Mouse (Mus musculus) embryonic facial prominence, embryonic 13.5 days (tissue): ENCODE results near the gene 4933424G06Rik. TPM values are rescaled to one million over a fixed set of nuclear protein-coding genes. Genes with fewer than 3 reads are reported as not detected.
A peak's percentile ranks its signal among the peaks of the same experiment; 100 is the strongest.

ENCODE experiments used
- ATAC-seq: fragments of 200-750 bp; cut with Nextera tagmentation; 2 replicates; pipeline ENCODE4 v1.8.0; 2017; ENCODE audit warnings: low read depth; ENCODE audit not compliant: insufficient number of reproducible peaks, insufficient read depth, low FRiP score, low TSS enrichment
- H3K27ac ChIP-seq: fragments of 300-500 bp; sonication (generic); 2 replicates; pipeline ENCODE4 v1.5.1; 2015; ENCODE audit warnings: moderate library complexity, mild to moderate bottlenecking, inconsistent platforms
- H3K27me3 ChIP-seq: fragments of 300-500 bp; sonication (generic); 2 replicates; pipeline ENCODE4 v1.6.1; 2015; ENCODE audit warnings: mild to moderate bottlenecking, inconsistent platforms
- H3K36me3 ChIP-seq: fragments of 300-500 bp; sonication (generic); 2 replicates; pipeline ENCODE4 v1.6.1; 2015; ENCODE audit warnings: mild to moderate bottlenecking, inconsistent platforms
- H3K4me1 ChIP-seq: fragments of 300-500 bp; sonication (generic); 2 replicates; pipeline ENCODE4 v1.6.1; 2015; ENCODE audit warnings: inconsistent platforms
- H3K4me2 ChIP-seq: fragments of 300-500 bp; sonication (generic); 2 replicates; pipeline ENCODE4 v1.6.1; 2015; ENCODE audit warnings: moderate library complexity, mild to moderate bottlenecking, inconsistent platforms
- H3K4me3 ChIP-seq: fragments of 300-500 bp; sonication (generic); 2 replicates; pipeline ENCODE4 v1.5.1; 2015; ENCODE audit warnings: mild to moderate bottlenecking, inconsistent platforms
- H3K9ac ChIP-seq: fragments of 300-500 bp; sonication (generic); 2 replicates; pipeline ENCODE4 v1.6.1; 2015; ENCODE audit warnings: mild to moderate bottlenecking, inconsistent platforms
- H3K9me3 ChIP-seq: fragments of 300-500 bp; sonication (generic); 2 replicates; pipeline ENCODE4 v1.6.1; 2016; ENCODE audit warnings: inconsistent platforms
- WGBS: fragments of 180-500 bp; shearing (Covaris S2); methylation state at CpG from one replicate; pipeline ENCODE4 v1.1.7; 2015; ENCODE audit warnings: mixed read lengths; 5-methylcytosine and 5-hydroxymethylcytosine counted together
- polyA plus RNA-seq: library from polyadenylated mRNA; unstranded; fragments of >200 nt; fragmentation: Nextera tagmentation; extraction: Ambion mirVana; gene quantifications from 2 replicates; pipeline ENCODE4 v1.2.1, GENCODE M21; 2015

4933424G06Rik gene
- polyA plus RNA-seq, 1 experiment from 2014 or later, result 0.21 TPM

DNA sequence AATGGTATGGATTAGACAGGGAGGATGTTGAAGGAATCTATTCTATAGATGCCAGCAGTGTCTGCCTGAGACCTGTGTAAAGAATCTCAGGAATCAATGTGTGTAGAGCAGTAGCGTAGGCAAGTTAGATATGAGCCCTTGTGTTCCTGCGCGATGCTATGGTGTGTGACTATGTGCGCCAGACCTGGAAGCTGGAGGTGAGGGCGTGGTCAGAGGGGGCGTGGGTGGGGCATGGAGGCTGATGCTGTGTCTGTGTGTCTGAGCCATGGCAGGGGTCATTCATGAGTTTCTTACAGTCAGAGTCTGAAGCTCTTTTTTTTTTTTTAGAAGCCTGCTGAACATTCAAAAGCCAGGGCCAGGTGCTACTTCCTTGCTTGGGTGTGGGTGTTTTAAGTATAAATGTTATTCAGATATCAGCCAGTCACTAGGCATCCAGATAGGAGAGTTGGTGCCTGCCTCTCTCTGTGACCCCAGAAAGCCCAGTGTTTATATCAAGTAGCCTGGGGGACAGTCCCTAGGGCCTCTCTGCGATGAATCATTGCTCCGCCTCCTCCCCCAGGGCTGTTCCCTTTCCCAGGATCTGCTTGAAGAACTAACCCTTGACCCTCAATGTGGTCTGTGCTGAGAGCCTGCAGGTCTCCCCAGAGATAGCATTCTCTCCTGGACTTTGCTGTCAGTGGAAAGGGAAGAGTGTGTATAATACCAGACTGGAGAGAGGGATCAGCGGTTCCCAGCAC lies 62.4 kb downstream of the 4933424G06Rik start:
- peaks cover 7% of the 10 kb centered on the region for H3K4me1 ChIP-seq
- no peak overlapping the region for H3K4me3 ChIP-seq
- 86% methylated on average over 9 of the region's 9 CpGs for WGBS
- H3K9me3 ChIP-seq, result no peaks in the 10 kb centered on the region
- H3K4me2 ChIP-seq, result no peak overlapping the region
- no peak for ATAC-seq
- no peak overlapping the region for H3K27ac ChIP-seq
- no peak overlapping the region for H3K9ac ChIP-seq
- peaks cover 24% of the 10 kb centered on the region for H3K27me3 ChIP-seq
- H3K36me3 ChIP-seq, result no peaks in the 10 kb centered on the region

DNA sequence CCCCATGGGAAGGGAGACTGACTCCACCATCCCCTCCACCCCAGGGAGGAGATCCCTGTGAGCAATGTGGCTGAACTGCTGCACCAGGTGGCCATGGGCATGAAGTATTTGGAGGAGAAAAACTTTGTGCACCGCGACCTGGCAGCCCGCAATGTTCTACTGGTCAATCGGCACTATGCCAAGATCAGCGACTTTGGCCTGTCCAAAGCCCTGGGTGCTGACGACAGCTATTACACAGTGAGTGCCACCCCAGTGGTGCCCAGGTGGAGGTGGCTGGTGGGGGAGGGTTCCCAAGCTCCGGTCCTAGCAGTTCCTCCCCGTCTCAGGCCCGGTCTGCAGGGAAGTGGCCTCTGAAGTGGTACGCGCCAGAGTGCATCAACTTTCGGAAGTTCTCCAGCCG lies 70.8 kb downstream of the 4933424G06Rik start:
- no peak overlapping the region for H3K4me2 ChIP-seq
- no peak overlapping the region for H3K9ac ChIP-seq
- H3K9me3 ChIP-seq, result no peaks in the 10 kb centered on the region
- peaks cover 9% of the 10 kb centered on the region; the same call in 1 of the 2 replicates for H3K4me1 ChIP-seq
- H3K27ac ChIP-seq, result no peak overlapping the region
- 0 out of 2 replicates have a peak, but pooled peaks cover 6% of the 10 kb centered on the region for H3K27me3 ChIP-seq
- H3K4me3 ChIP-seq, result no peak overlapping the region
- H3K36me3 ChIP-seq, result no peaks in the 10 kb centered on the region
- WGBS, result 88% methylated on average over 13 of the region's 13 CpGs
- ATAC-seq, result no peak

DNA sequence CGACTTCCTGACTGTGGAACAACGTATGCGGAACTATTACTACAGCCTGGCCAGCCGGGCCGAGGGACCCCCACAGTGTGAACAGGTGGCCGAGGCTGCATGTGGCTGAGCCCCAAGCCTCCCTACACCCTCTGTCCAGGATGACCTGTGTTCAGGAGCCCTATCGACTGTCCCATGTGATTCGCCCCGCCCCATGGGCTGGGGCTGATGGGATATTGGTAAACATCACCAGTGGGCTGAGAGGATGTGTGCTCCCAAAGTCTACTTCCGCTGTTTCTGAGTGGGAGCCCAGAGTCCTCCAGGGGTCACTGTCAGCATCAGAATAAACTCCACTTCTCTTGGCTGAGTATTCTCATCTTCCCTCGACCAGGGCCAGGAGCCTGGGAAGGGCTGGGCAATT lies 72.5 kb downstream of the 4933424G06Rik start:
- no peak overlapping the region for H3K9ac ChIP-seq
- H3K27me3 ChIP-seq, result 0 out of 2 replicates have a peak, but pooled peaks cover 6% of the 10 kb centered on the region
- H3K4me2 ChIP-seq, result no peak overlapping the region
- 81% methylated on average over 11 of the region's 11 CpGs for WGBS
- H3K27ac ChIP-seq, result no peak overlapping the region
- peaks cover 9% of the 10 kb centered on the region; the same call in 1 of the 2 replicates for H3K4me1 ChIP-seq
- H3K9me3 ChIP-seq, result no peaks in the 10 kb centered on the region
- no peak overlapping the region for H3K4me3 ChIP-seq
- no peak for ATAC-seq
- no peaks in the 10 kb centered on the region for H3K36me3 ChIP-seq

DNA sequence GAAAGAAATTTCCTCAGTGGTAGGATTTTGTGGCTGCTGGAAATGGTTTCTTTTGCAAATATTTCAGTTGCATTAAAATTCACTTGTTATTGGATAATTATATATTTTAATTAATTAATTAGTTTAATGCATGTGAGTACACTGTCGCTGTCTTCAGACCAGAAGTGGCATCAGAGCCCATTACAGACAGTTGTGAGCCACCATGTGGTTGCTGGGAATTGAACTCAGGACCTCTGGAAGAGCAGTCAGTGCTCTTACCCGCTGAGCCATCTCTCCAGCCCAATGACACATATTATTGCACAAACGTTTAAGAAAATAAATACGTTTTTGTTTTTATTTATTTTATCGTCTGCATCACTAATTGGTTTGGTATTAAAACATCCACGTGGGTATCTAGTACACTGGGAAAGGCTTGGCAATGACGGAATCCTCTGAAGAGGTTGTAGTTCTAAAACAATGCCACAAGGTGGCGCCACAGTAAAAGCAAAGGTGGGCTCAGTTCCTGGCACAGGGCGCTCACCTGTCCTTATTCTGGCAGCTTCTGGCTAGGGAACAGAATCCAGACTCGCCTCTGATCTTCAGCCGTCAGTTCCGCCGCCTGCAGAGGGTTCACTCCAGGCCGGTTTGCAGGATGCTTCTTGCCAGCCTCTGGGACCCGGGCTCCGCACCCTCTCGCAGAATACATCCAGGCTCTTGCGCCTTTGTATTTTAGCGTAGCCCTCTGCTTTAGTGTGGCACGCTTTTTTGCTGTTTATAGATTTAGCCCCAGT lies 74.6 kb downstream of the 4933424G06Rik start:
- Histone ChIP-seq H3K4me2 (peak overlapping the region; percentile 90), H3K36me3 (no peaks in the 10 kb centered on the region), H3K4me3 (peak overlapping the region; percentile 46), H3K9ac (peak overlapping the region; percentile 69), H3K9me3 (no peaks in the 10 kb centered on the region), H3K27me3 (0 out of 2 replicates have a peak, but pooled peaks cover 6% of the 10 kb centered on the region), H3K27ac (no peak overlapping the region), H3K4me1 (peaks cover 9% of the 10 kb centered on the region; the same call in 1 of the 2 replicates)
- 3% methylated on average over 20 of the region's 20 CpGs for WGBS
- no peak for ATAC-seq

DNA sequence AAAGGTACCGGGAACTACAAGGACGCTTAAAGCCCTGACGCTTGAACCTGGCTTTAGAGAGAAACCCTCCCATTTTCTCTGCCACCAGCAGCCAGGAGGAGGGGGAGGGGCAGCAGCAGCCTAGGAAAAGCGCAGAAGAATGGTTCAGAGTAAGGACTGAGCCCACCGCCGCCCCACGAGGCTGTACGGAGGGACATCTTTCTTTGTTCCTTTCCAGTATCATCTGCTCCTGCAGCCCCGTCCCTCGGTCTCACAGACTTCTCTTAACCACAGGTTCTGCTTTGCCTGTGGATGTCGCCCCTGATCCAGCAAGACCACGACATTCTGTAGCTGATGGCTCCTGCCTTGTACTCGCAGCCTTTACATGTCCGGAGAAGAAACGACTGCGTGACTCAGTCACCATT lies 75.3 kb downstream of the 4933424G06Rik start:
- ATAC-seq, result no peak
- 3% methylated on average over 16 of the region's 16 CpGs for WGBS
- H3K36me3 ChIP-seq, result no peaks in the 10 kb centered on the region
- peak overlapping the region; percentile 46 for H3K4me3 ChIP-seq
- no peak overlapping the region for H3K27ac ChIP-seq
- peak overlapping the region; percentile 69 for H3K9ac ChIP-seq
- 0 out of 2 replicates have a peak, but pooled peaks cover 6% of the 10 kb centered on the region for H3K27me3 ChIP-seq
- H3K4me2 ChIP-seq, result peak overlapping the region; percentile 90
- H3K9me3 ChIP-seq, result no peaks in the 10 kb centered on the region
- H3K4me1 ChIP-seq, result peaks cover 9% of the 10 kb centered on the region; the same call in 1 of the 2 replicates

- 89% methylated on average over 7 of the region's 7 CpGs for WGBS
- Histone ChIP-seq H3K27me3 (0 out of 2 replicates have a peak, but pooled peaks cover 6% of the 10 kb centered on the region), H3K4me3 (no peak overlapping the region), H3K9ac (no peak overlapping the region), H3K9me3 (no peaks in the 10 kb centered on the region), H3K36me3 (peaks cover 8% of the 10 kb centered on the region), H3K27ac (no peak overlapping the region), H3K4me1 (peaks cover 9% of the 10 kb centered on the region; the same call in 1 of the 2 replicates), H3K4me2 (no peak overlapping the region)
- no peak for ATAC-seq
Observed at GRCm38 (mm10) chr1:36786377-36786776, 76.4 kb downstream of the 4933424G06Rik start.

DNA sequence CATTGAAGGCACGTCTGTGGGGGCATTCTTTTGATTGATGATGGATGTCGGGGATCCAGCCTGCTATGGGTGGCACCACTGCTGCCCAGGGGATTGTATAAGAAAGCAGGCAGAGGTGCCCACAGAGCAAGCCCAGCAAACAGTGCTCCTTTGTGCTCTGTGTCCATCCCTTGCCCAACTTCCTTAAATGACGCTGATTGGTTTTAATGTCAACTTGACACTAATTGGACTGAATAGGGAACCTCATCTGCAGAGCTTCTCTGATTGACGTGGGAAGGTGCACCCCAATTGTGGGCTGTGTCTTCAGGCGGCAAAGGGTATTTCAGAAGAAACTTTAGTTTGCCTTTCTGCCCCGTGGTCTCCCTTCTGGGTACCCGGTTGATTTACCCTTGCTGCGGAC lies 79.5 kb downstream of the 4933424G06Rik start:
- H3K4me1 ChIP-seq, result peaks cover 9% of the 10 kb centered on the region; the same call in 1 of the 2 replicates
- no peak overlapping the region for H3K4me2 ChIP-seq
- no peak overlapping the region for H3K9ac ChIP-seq
- H3K9me3 ChIP-seq, result no peaks in the 10 kb centered on the region
- no peak for ATAC-seq
- 68% methylated on average over 8 of the region's 8 CpGs for WGBS
- H3K4me3 ChIP-seq, result no peak overlapping the region
- peaks cover 37% of the 10 kb centered on the region for H3K36me3 ChIP-seq
- no peaks in the 10 kb centered on the region for H3K27me3 ChIP-seq
- H3K27ac ChIP-seq, result no peak overlapping the region

- Histone ChIP-seq H3K36me3 (peaks cover 93% of the 10 kb centered on the region), H3K27ac (no peak overlapping the region), H3K27me3 (no peaks in the 10 kb centered on the region), H3K9me3 (no peaks in the 10 kb centered on the region), H3K4me3 (no peak overlapping the region), H3K4me1 (no peaks in the 10 kb centered on the region), H3K4me2 (no peak overlapping the region), H3K9ac (no peak overlapping the region)
- WGBS, result 90% methylated on average over 7 of the region's 7 CpGs
- ATAC-seq, result no peak
Observed at GRCm38 (mm10) chr1:36796711-36797110, 86.8 kb downstream of the 4933424G06Rik start.

DNA sequence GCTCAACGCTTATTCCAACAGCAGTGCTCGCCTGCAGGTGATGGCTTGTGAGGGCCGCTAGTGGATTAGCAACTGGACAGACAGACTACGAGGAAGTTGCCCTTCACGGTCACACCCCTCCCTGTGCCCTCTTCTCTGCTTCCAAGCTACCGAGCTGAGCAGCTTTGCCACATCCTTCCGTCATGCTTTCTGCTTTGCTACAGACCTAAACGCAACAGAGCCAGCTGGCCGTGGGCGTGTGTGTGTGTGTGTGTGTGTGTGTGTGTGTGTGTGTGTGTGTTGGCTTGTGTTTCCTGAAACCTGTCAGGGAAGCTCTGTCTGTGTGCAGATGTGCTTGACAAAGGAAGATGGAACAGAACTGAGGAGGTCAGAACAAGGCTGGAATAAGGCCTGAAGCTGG lies 87.5 kb downstream of the 4933424G06Rik start:
- no peak overlapping the region for H3K4me2 ChIP-seq
- no peak overlapping the region for H3K4me3 ChIP-seq
- no peaks in the 10 kb centered on the region for H3K9me3 ChIP-seq
- H3K36me3 ChIP-seq, result peaks cover 95% of the 10 kb centered on the region
- ATAC-seq, result no peak
- no peaks in the 10 kb centered on the region for H3K4me1 ChIP-seq
- H3K9ac ChIP-seq, result no peak overlapping the region
- no peak overlapping the region for H3K27ac ChIP-seq
- no peaks in the 10 kb centered on the region for H3K27me3 ChIP-seq
- 84% methylated on average over 10 of the region's 10 CpGs for WGBS

DNA sequence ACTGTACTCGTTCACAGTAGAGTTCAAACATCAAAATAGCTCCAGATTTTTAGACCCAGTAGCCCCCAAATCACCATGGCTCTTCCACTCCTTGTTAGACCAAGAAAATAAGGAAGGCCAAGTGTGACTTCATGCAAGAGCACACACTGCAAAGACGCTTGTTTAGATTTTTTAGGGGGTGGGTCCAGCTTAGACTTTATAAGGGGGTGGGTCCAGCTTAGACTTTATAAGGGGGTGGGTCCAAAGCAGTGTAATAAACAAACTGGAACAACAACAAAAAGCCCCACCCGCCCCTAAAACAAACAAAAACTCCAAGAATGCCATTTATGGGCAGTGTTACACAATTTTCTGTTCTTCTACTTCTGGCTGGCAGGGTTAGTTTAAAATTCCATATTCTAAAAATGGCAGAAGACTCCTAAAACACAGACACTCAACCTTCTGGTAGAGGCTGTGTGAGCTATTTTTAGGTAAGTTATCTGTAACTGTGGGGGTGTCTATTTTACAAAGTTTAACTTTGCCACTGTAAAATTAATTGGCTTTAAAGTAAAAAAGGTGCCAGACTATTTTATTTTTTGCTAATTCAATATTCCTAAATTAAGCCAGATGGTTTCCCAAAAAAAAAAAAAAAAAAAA lies 90.5 kb downstream of the 4933424G06Rik start:
- no peak for ATAC-seq
- Histone ChIP-seq H3K4me1 (no peaks in the 10 kb centered on the region), H3K27me3 (no peaks in the 10 kb centered on the region), H3K9ac (no peak overlapping the region), H3K36me3 (peaks cover 92% of the 10 kb centered on the region), H3K4me3 (no peak overlapping the region), H3K27ac (no peak overlapping the region), H3K4me2 (no peak overlapping the region), H3K9me3 (no peaks in the 10 kb centered on the region)
- 85% methylated on average over 3 of the region's 3 CpGs for WGBS

DNA sequence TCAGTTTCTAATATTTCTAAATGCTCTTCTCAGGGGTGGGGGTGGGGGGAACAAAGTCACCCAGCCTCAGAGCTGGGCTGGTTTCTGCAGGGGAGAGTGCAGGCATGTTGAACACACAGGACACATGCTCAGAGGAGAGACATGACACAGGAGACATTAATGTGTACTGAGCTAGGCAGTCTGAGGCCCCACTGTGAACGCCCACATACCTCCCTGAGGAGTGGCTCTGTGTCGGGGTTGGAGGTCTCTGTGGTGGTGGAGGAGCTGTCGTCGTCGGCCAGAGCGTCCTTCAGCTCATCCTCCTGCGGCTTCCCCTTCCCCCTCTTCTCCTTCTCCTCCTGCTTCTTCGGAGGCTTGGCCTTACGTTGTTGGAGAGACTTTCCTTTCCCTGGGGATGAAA lies 94.3 kb downstream of the 4933424G06Rik start:
- H3K27me3 ChIP-seq, result no peaks in the 10 kb centered on the region
- peaks cover 91% of the 10 kb centered on the region for H3K36me3 ChIP-seq
- no peak overlapping the region for H3K4me2 ChIP-seq
- no peaks in the 10 kb centered on the region for H3K4me1 ChIP-seq
- no peak for ATAC-seq
- H3K9ac ChIP-seq, result no peak overlapping the region
- no peaks in the 10 kb centered on the region for H3K9me3 ChIP-seq
- WGBS, result 49% methylated on average over 9 of the region's 9 CpGs
- no peak overlapping the region for H3K4me3 ChIP-seq
- no peak overlapping the region for H3K27ac ChIP-seq
